Mouse (Mus musculus) heart, adult 2 months (tissue): ENCODE measurements at regions not wholly inside any gene's neighbourhood (a gene's known extent, or its start where the extent isn't known, plus 50 kb on each side); places are given as distances from the start of the nearest gene placed in this dataset.

Experiments
- DNase-seq, 2 experiments: peaks; one replicate each; pipeline ENCODE4 v3.0.0; 2021
- H3K27ac ChIP-seq: fragments of 200-600 bp; 2 replicates; pipeline ENCODE4 v1.8.1; 2022
- H3K27me3 ChIP-seq: fragments of 200-500 bp; 2 replicates; pipeline ENCODE4 v1.6.1; 2012; ENCODE audit warnings: mild to moderate bottlenecking, low read length, inconsistent platforms, mixed read lengths; ENCODE audit not compliant: control insufficient read depth, insufficient read depth
- H3K36me3 ChIP-seq: fragments of 200-500 bp; 2 replicates; pipeline ENCODE4 v1.6.1; 2012; ENCODE audit warnings: low read length, inconsistent platforms; ENCODE audit not compliant: control insufficient read depth, insufficient read depth
- H3K4me1 ChIP-seq: fragments of 200-500 bp; 2 replicates; pipeline ENCODE4 v1.6.1; 2011; ENCODE audit warnings: low read length; ENCODE audit not compliant: control insufficient read depth, insufficient read depth
- H3K4me3 ChIP-seq: fragments of 200-600 bp; 2 replicates; pipeline ENCODE4 v1.8.1; 2022
- H3K79me2 ChIP-seq: fragments of 200-500 bp; replicated peaks from 2 replicates; pipeline ENCODE4 v1.6.1; 2012; ENCODE audit warnings: mild to moderate bottlenecking, inconsistent platforms, low read length, moderate library complexity, mixed read lengths; ENCODE audit not compliant: control insufficient read depth, insufficient read depth
- H3K9ac ChIP-seq: fragments of 200-500 bp; 2 replicates; pipeline ENCODE4 v1.6.1; 2012; ENCODE audit warnings: low read depth, mild to moderate bottlenecking, control low read depth, inconsistent platforms, low read length, mixed read lengths
- CTCF ChIP-seq: fragments of 200-600 bp; IDR thresholded peaks from 2 replicates; pipeline ENCODE4 v1.8.1; 2022; ENCODE audit warnings: antibody characterized with exemption, mild to moderate bottlenecking, moderate library complexity
- EP300 ChIP-seq: fragments of 200-500 bp; IDR thresholded peaks from 2 replicates; pipeline ENCODE4 v1.6.1; 2011; ENCODE audit warnings: low read depth, low read length, control low read depth; ENCODE audit not compliant: insufficient read depth
- WGBS: fragments of 180-500 bp; shearing (Covaris S2); methylation state at CpG from one replicate; pipeline ENCODE4 v1.1.7; 2018; 5-methylcytosine and 5-hydroxymethylcytosine counted together
- intact Hi-C: fragments of 180-260 bp; cut with DNase I; formaldehyde crosslinking; loops from one replicate; pipeline ENCODE4 v1.15.1; 2025

GRCm38 (mm10) chr6:120581748-120582147, 50.6 kb upstream of the Hdhd5 start:
- Histone ChIP-seq H3K9ac (no peak overlapping the region), H3K4me3 (no peak overlapping the region), H3K36me3 (no peaks in the 10 kb centered on the region), H3K4me1 (peaks cover 4% of the 10 kb centered on the region), H3K27ac (no peak overlapping the region), H3K27me3 (no peaks in the 10 kb centered on the region), H3K79me2 (no peaks in the 10 kb centered on the region)
- intact Hi-C loops: loop anchor here (2.0 kb wide), 1 partner anchor 43 kb away; no protein-coding TSS in a partner anchor
- no peak for DNase-seq
- TF ChIP-seq CTCF (peak; percentile 65), EP300 (no peak)
- WGBS: 94% methylated on average over 2 of the region's 2 CpGs
